In genomic region chr11:22677337-22677736, GRCm38 (mm10) we compare ENCODE assay signal across 9 mouse cellular contexts.
DNase-seq lines count a peak whose midpoint lies in the region; ATAC-seq and TF ChIP-seq lines count a peak whose summit lies in the region.
"Had no signal": no experiment of that assay in that cellular context is flagged by ENCODE, and none has a peak within 500 bp of the region (broad histone marks: within the 10 kb centered on the region; RNA-seq: fewer than 3 reads in every experiment).

No protein-coding gene starts in this region.

- H3K36me3 ChIP-seq in limb, embryonic 10.5 days: no peaks in the 10 kb centered on the region
- H3K36me3 ChIP-seq in forebrain, embryonic 15.5 days: no peaks in the 10 kb centered on the region
- H3K36me3 ChIP-seq: embryonic facial prominence, embryonic 15.5 days had no signal

- H3K4me2 ChIP-seq in forebrain, embryonic 15.5 days (replicated peaks): no peak overlapping the region
- H3K4me2 ChIP-seq: embryonic facial prominence, embryonic 15.5 days had no signal

- ATAC-seq in forebrain, embryonic 15.5 days (replicated peaks): no peak

- no peak for DNase-seq in cerebellum, adult 2 months
- DNase-seq in cerebellum, adult 9-10 months: no peak
- peak; percentile 77 for DNase-seq in 416B (ENCODE audit: low read depth)
- peak; percentile 47 for DNase-seq in lung, postnatal 14 days
- no peak for DNase-seq in limb, embryonic 10.5 days (ENCODE audit: low spot score)
- DNase-seq in embryo, embryonic 9.5 days (ENCODE audit: extremely low spot score): no peak

- H3K27ac ChIP-seq in cerebellum, adult 2 months (ENCODE audit: insufficient read depth, low read length): no peak overlapping the region
- H3K27ac ChIP-seq in cortical plate, adult 2 months (ENCODE audit: insufficient read depth, low read length): no peak overlapping the region
- H3K27ac ChIP-seq in limb, embryonic 10.5 days: no peak overlapping the region
- no peak overlapping the region for H3K27ac ChIP-seq in forebrain, embryonic 15.5 days (replicated peaks)
- H3K27ac ChIP-seq: embryonic facial prominence, embryonic 15.5 days had no signal

- no peaks in the 10 kb centered on the region; the same call in 1 of the 2 replicates for H3K27me3 ChIP-seq in cerebellum, adult 2 months (ENCODE audit: control insufficient read depth, insufficient read depth, low read length)
- no peaks in the 10 kb centered on the region for H3K27me3 ChIP-seq in limb, embryonic 10.5 days (ENCODE audit: low read depth, poor library complexity, severe bottlenecking)
- no peaks in the 10 kb centered on the region for H3K27me3 ChIP-seq in forebrain, embryonic 15.5 days
- H3K27me3 ChIP-seq: embryonic facial prominence, embryonic 15.5 days had no signal

- H3K4me3 ChIP-seq in cerebellum, adult 2 months (replicated peaks; ENCODE audit: insufficient read depth, low read depth, low read length): no peak overlapping the region
- H3K4me3 ChIP-seq in cortical plate, adult 2 months (ENCODE audit: insufficient read depth, low read length): no peak overlapping the region
- H3K4me3 ChIP-seq in limb, embryonic 10.5 days: no peak overlapping the region
- no peak overlapping the region for H3K4me3 ChIP-seq in forebrain, embryonic 15.5 days
- H3K4me3 ChIP-seq: embryonic facial prominence, embryonic 15.5 days had no signal

- H3K9ac ChIP-seq in forebrain, embryonic 15.5 days (replicated peaks): no peak overlapping the region
- H3K9ac ChIP-seq: embryonic facial prominence, embryonic 15.5 days had no signal

- 0 out of 2 replicates have a peak, but pooled peaks have one; percentile 15 for TF ChIP-seq CTCF in cerebellum, adult 2 months (IDR thresholded peaks at IDR 0.05; ENCODE audit: borderline replicate concordance, insufficient read depth, low read depth, low read length)
- TF ChIP-seq CTCF in cortical plate, adult 2 months (IDR thresholded peaks at IDR 0.05; ENCODE audit: extremely low read depth, insufficient read depth, low read length): peak; percentile 23; the same call in 1 of the 2 replicates

- no peaks in the 10 kb centered on the region for H3K4me1 ChIP-seq in cerebellum, adult 2 months (ENCODE audit: control insufficient read depth, insufficient read depth, low read length)
- H3K4me1 ChIP-seq in cortical plate, adult 2 months (ENCODE audit: control insufficient read depth, insufficient read depth, low read length): no peaks in the 10 kb centered on the region
- H3K4me1 ChIP-seq in limb, embryonic 10.5 days: no peaks in the 10 kb centered on the region
- no peaks in the 10 kb centered on the region for H3K4me1 ChIP-seq in forebrain, embryonic 15.5 days
- H3K4me1 ChIP-seq: embryonic facial prominence, embryonic 15.5 days had no signal

- 52% methylated on average over 2 of the region's 2 CpGs for WGBS in cerebellum, adult 2 months
- 43% methylated on average over 2 of the region's 2 CpGs for WGBS in limb, embryonic 10.5 days
- 27% methylated on average over 2 of the region's 2 CpGs for WGBS in forebrain, embryonic 15.5 days

- no peaks in the 10 kb centered on the region for H3K9me3 ChIP-seq in limb, embryonic 10.5 days (replicated peaks)
- H3K9me3 ChIP-seq in forebrain, embryonic 15.5 days: no peaks in the 10 kb centered on the region
- H3K9me3 ChIP-seq: embryonic facial prominence, embryonic 15.5 days had no signal

- no peak for TF ChIP-seq POLR2A in cerebellum, adult 2 months (IDR thresholded peaks at IDR 0.05; ENCODE audit: borderline replicate concordance, insufficient read depth, low read length)
- no peak for TF ChIP-seq POLR2A in cortical plate, adult 2 months (IDR thresholded peaks at IDR 0.05; ENCODE audit: extremely low read depth, insufficient read depth, low read length)

Comparison
In these comparisons a context has a peak if more than half of its experiments do, and no peak if none do; other contexts are left out.
1. DNase-seq: peak in 416B (single experiment) and lung, postnatal 14 days (single experiment); none in cerebellum, adult 2 months (0 of 2), cerebellum, adult 9-10 months (single experiment), limb, embryonic 10.5 days (single experiment) and embryo, embryonic 9.5 days (single experiment).